Mouse (Mus musculus): Measurements from ENCODE around the gene Pole3.

The Pole3 gene

GRCm38 (mm10) chr4:62526256-62526655 lies 1.4 kb upstream of the Pole3 start:
- ChIA-PET CTCF (no interaction called here), POLR2A (interaction anchor here in 2 of 4 experiments (1.1 to 2.5 kb wide), 5 partner anchors 24 to 165 kb away, joined by 3 to 32 read pairs (median 9); partner anchors contain the start of genes Fkbp15 (in 1 of the 2) and Slc31a1 (in 1 of the 2))

- ChIA-PET CTCF (interaction anchor here (0.7 to 1.3 kb wide), 13 partner anchors 9 to 587 kb away, joined by 3 to 10 read pairs (median 4); partner anchors contain the start of gene Zfp37 (in 1 of the 4)), POLR2A (interaction anchor here (0.6 to 2.5 kb wide), 49 partner anchors 8 to 1381 kb away, joined by 3 to 34 read pairs (median 4); partner anchors contain the start of genes Cdc26 (in 4 of the 4), Prpf4 (in 4 of the 4), Bspry (in 2 of the 4) and Hdhd3 (in 2 of the 4))
These were observed 582 bp upstream of the Pole3 start for GRCm38 (mm10) chr4:62525489-62525811.

- ChIA-PET POLR2A (interaction anchor here in 2 of 4 experiments (0.6 to 6.6 kb wide), 4 partner anchors 20 to 323 kb away, joined by 3 to 91 read pairs (median 5); partner anchors contain the start of gene Hdhd3 (in 1 of the 2)), CTCF (no interaction called here)
These were observed 3.9 kb downstream of the Pole3 start for GRCm38 (mm10) chr4:62520892-62521400.

- POLR2A ChIA-PET: interaction anchor here in 3 of 4 experiments (0.5 to 6.6 kb wide), 23 partner anchors 10 to 159 kb away, joined by 3 to 91 read pairs (median 7); partner anchors contain the start of genes Cdc26 (in 2 of the 3), Fkbp15 (in 2 of the 3), Hdhd3 (in 2 of the 3) and Prpf4 (in 2 of the 3)
- CTCF ChIA-PET: interaction anchor here in 2 of 4 experiments (0.7 to 2.5 kb wide), 2 partner anchors 17 to 213 kb away, joined by 5 to 13 read pairs; partner anchors contain the start of gene Hdhd3 (in 1 of the 2)
These were observed 5.0 kb downstream of the Pole3 start, which contains the start of gene Alad for GRCm38 (mm10) chr4:62519849-62520233. Gene Alad, minus strand, starts transcription at chr4:62519918.

- POLR2A ChIA-PET: interaction anchor here in 3 of 4 experiments (0.5 to 6.6 kb wide), 31 partner anchors 10 to 174 kb away, joined by 3 to 91 read pairs (median 5); partner anchors contain the start of genes Cdc26 (in 2 of the 3), Fkbp15 (in 2 of the 3), Hdhd3 (in 2 of the 3) and Prpf4 (in 2 of the 3)
- CTCF ChIA-PET: interaction anchor here in 3 of 4 experiments (0.5 to 2.5 kb wide), 9 partner anchors 9 to 166 kb away, joined by 3 to 13 read pairs (median 3); partner anchors contain the start of genes Bspry (in 1 of the 3) and Hdhd3 (in 1 of the 3)
These were observed 5.6 kb downstream of the Pole3 start for GRCm38 (mm10) chr4:62519122-62519848.

GRCm38 (mm10) chr4:62518416-62519121 lies 6.3 kb downstream of the Pole3 start:
- CTCF ChIA-PET: interaction anchor here in 3 of 4 experiments (0.6 to 2.5 kb wide), 10 partner anchors 8 to 91 kb away, joined by 3 to 13 read pairs (median 3); partner anchors contain the start of genes Bspry (in 1 of the 3) and Hdhd3 (in 1 of the 3)
- POLR2A ChIA-PET: interaction anchor here (0.6 to 6.6 kb wide), 30 partner anchors 10 to 212 kb away, joined by 3 to 91 read pairs (median 6); partner anchors contain the start of genes Cdc26 (in 2 of the 4), Fkbp15 (in 2 of the 4), Hdhd3 (in 2 of the 4) and Prpf4 (in 2 of the 4)

GRCm38 (mm10) chr4:62517538-62518415 lies 7.1 kb downstream of the Pole3 start:
- ChIA-PET POLR2A (interaction anchor here in 3 of 4 experiments (0.6 to 6.6 kb wide), 20 partner anchors 9 to 211 kb away, joined by 3 to 91 read pairs (median 9); partner anchors contain the start of genes Hdhd3 (in 3 of the 3), Cdc26 (in 1 of the 3), Fkbp15 (in 1 of the 3) and Prpf4 (in 1 of the 3)), CTCF (interaction anchor here in 2 of 4 experiments (0.7 to 2.5 kb wide), 7 partner anchors 7 to 186 kb away, joined by 3 to 13 read pairs (median 3); partner anchors contain the start of genes Bspry (in 1 of the 2) and Hdhd3 (in 1 of the 2))

- CTCF ChIA-PET: no interaction called here
These were observed 7.8 kb downstream of the Pole3 start for GRCm38 (mm10) chr4:62517046-62517445.

GRCm38 (mm10) chr4:62516579-62516978 lies 8.3 kb downstream of the Pole3 start:
- CTCF ChIA-PET: interaction anchor here in 2 of 4 experiments (0.5 to 0.7 kb wide), 2 partner anchors 9 to 245 kb away, joined by 4 to 8 read pairs; partner anchors contain the start of genes 4933430I17Rik (in 1 of the 2) and Pole3 (in 1 of the 2)
- POLR2A ChIA-PET: interaction anchor here in 3 of 4 experiments (1.1 to 6.6 kb wide), 5 partner anchors 8 to 16 kb away, joined by 3 to 91 read pairs (median 22); partner anchors contain the start of gene Hdhd3 (in 2 of the 3)

More at GRCm38 (mm10) chr4:62517046-62517445, 7.8 kb downstream of the Pole3 start:
- POLR2A ChIA-PET: interaction anchor here in 3 of 4 experiments (1.1 to 6.6 kb wide), 7 partner anchors 8 to 83 kb away, joined by 3 to 91 read pairs (median 14); partner anchors contain the start of gene Hdhd3 (in 2 of the 3)

GRCm38 (mm10) chr4:62516079-62516478 lies 8.8 kb downstream of the Pole3 start:
- CTCF ChIA-PET: interaction anchor here in 2 of 4 experiments (0.5 to 1.7 kb wide), 3 partner anchors 9 to 245 kb away, joined by 4 to 8 read pairs (median 6); partner anchors contain the start of genes 4933430I17Rik (in 1 of the 2) and Pole3 (in 1 of the 2)
- POLR2A ChIA-PET: interaction anchor here in 3 of 4 experiments (0.6 to 6.6 kb wide), 4 partner anchors 9 to 20 kb away, joined by 4 to 91 read pairs (median 14); partner anchors contain the start of gene Hdhd3 (in 2 of the 3)

- POLR2A ChIA-PET: interaction anchor here in 2 of 4 experiments (0.5 to 1.5 kb wide), 3 partner anchors 10 to 107 kb away, joined by 3 to 4 read pairs (median 3); partner anchors contain the start of genes 4933430I17Rik (in 1 of the 2), Cdc26 (in 1 of the 2) and Pole3 (in 1 of the 2)
- CTCF ChIA-PET: interaction anchor here in 2 of 4 experiments (0.6 to 1.7 kb wide), 3 partner anchors 8 to 14 kb away, joined by 3 to 6 read pairs (median 6); partner anchors contain the start of genes 4933430I17Rik (in 1 of the 2) and Pole3 (in 1 of the 2)
These were observed 9.4 kb downstream of the Pole3 start for GRCm38 (mm10) chr4:62515490-62515889.

- POLR2A ChIA-PET: interaction anchor here in 2 of 4 experiments (0.5 to 1.5 kb wide), 3 partner anchors 10 to 107 kb away, joined by 3 read pairs; partner anchors contain the start of genes 4933430I17Rik (in 1 of the 2), Cdc26 (in 1 of the 2) and Pole3 (in 1 of the 2)
- CTCF ChIA-PET: interaction anchor here in 3 of 4 experiments (0.6 to 1.7 kb wide), 4 partner anchors 8 to 60 kb away, joined by 3 to 6 read pairs (median 4); partner anchors contain the start of genes 4933430I17Rik (in 1 of the 3) and Pole3 (in 1 of the 3)
These were observed 9.9 kb downstream of the Pole3 start for GRCm38 (mm10) chr4:62514995-62515394.

- ChIA-PET POLR2A (interaction anchor here (0.6 to 4.9 kb wide), 6 partner anchors 11 to 108 kb away, joined by 3 to 24 read pairs (median 5); partner anchors contain the start of genes 4933430I17Rik (in 1 of the 4), Cdc26 (in 1 of the 4) and Pole3 (in 1 of the 4)), CTCF (interaction anchor here in 3 of 4 experiments (0.7 to 1.7 kb wide), 3 partner anchors 12 to 182 kb away, joined by 3 to 6 read pairs (median 4); no protein-coding TSS in a partner anchor)
These were observed 10.8 kb downstream of the Pole3 start for GRCm38 (mm10) chr4:62513998-62514506.

GRCm38 (mm10) chr4:62509946-62510345 lies 14.9 kb downstream of the Pole3 start:
- ChIA-PET POLR2A (interaction anchor here in 3 of 4 experiments (0.6 to 5.5 kb wide), 8 partner anchors 8 to 150 kb away, joined by 3 to 42 read pairs (median 5); partner anchors contain the start of genes 4933430I17Rik (in 1 of the 3), Alad (in 1 of the 3), Cdc26 (in 1 of the 3) and Fkbp15 (in 1 of the 3)), CTCF (interaction anchor here in 3 of 4 experiments (0.6 to 1.2 kb wide), 5 partner anchors 9 to 252 kb away, joined by 3 read pairs; no protein-coding TSS in a partner anchor)

- POLR2A ChIA-PET: interaction anchor here in 3 of 4 experiments (0.6 to 5.5 kb wide), 7 partner anchors 9 to 149 kb away, joined by 3 to 42 read pairs (median 5); partner anchors contain the start of genes Alad (in 2 of the 3), 4933430I17Rik (in 1 of the 3), Fkbp15 (in 1 of the 3) and Pole3 (in 1 of the 3)
- CTCF ChIA-PET: no interaction called here
These were observed 16.0 kb downstream of the Pole3 start for GRCm38 (mm10) chr4:62508839-62509238.

Data from embryonic stem cell, embryonic (primary cell).